Mouse (Mus musculus) limb, embryonic 11.5 days (tissue): ENCODE measurements at regions not wholly inside any gene's neighbourhood (a gene's known extent, or its start where the extent isn't known, plus 50 kb on each side); places are given as distances from the start of the nearest gene placed in this dataset.

Source experiments
- ATAC-seq: fragments of 200-750 bp; cut with Nextera tagmentation; 2 replicates; pipeline ENCODE4 v1.8.0; 2017; ENCODE audit warnings: low read depth; ENCODE audit not compliant: insufficient number of reproducible peaks, low FRiP score, low TSS enrichment
- DNase-seq: peaks from one replicate; pipeline ENCODE4 v3.0.0-alpha.2; 2015; ENCODE audit warnings: low spot score
- H3K27ac ChIP-seq: fragments of 300-500 bp; sonication (generic); replicated peaks from 2 replicates; pipeline ENCODE4 v1.5.1; 2014; ENCODE audit warnings: low read depth, mild to moderate bottlenecking, low read length
- H3K27me3 ChIP-seq: fragments of 300-500 bp; sonication (generic); 2 replicates; pipeline ENCODE4 v1.6.1; 2014; ENCODE audit warnings: mild to moderate bottlenecking, low read length, mixed read lengths; ENCODE audit not compliant: control insufficient read depth, insufficient read depth
- H3K36me3 ChIP-seq: fragments of 300-500 bp; sonication (generic); 2 replicates; pipeline ENCODE4 v1.6.1; 2014; ENCODE audit warnings: mild to moderate bottlenecking, low read length, moderate library complexity, mixed read lengths; ENCODE audit not compliant: control insufficient read depth, insufficient read depth
- H3K4me1 ChIP-seq: fragments of 300-500 bp; sonication (generic); 2 replicates; pipeline ENCODE4 v1.6.1; 2014; ENCODE audit warnings: low read length, mixed read lengths; ENCODE audit not compliant: control insufficient read depth, insufficient read depth
- H3K4me2 ChIP-seq: fragments of 300-500 bp; sonication (generic); 2 replicates; pipeline ENCODE4 v1.6.1; 2014; ENCODE audit warnings: low read depth, mild to moderate bottlenecking, moderate library complexity; ENCODE audit not compliant: severe bottlenecking
- H3K4me3 ChIP-seq: fragments of 300-500 bp; sonication (generic); 2 replicates; pipeline ENCODE4 v1.5.1; 2014; ENCODE audit warnings: low read depth, low read length
- H3K9ac ChIP-seq: fragments of 300-500 bp; sonication (generic); 2 replicates; pipeline ENCODE4 v1.6.1; 2014; ENCODE audit warnings: mild to moderate bottlenecking, low read length
- H3K9me3 ChIP-seq: fragments of 300-500 bp; sonication (generic); 2 replicates; pipeline ENCODE4 v1.6.1; 2016; ENCODE audit warnings: low read length; ENCODE audit not compliant: control insufficient read depth
- WGBS: fragments of 180-500 bp; shearing (Covaris S2); extraction: QIAGEN DNeasy Blood & Tissue Kit; methylation state at CpG from one replicate; pipeline ENCODE4 v1.1.7; 2014; 5-methylcytosine and 5-hydroxymethylcytosine counted together

DNA sequence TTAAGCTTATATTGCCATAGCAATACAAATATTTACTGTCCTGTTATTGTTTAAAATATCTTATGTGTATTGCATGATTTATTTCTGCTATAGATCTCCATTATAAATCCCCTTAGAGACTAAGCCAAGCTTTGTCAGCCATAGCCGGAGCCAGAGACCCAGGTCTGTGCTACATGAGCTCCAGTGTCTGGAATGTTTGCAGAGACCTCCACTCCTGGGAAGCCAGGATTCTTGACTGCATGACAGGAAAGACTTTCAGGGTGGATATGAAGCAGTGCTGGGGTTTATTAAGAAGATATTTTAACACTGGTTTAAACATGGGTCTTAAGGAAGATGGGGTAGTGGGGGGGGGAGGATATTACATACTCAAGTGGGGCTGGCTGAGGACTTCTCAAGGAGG lies 332.2 kb downstream of the Ankrd50 start:
- WGBS: 85% methylated on average over 1 of the region's 1 CpGs
- DNase-seq (no peak), ATAC-seq (no peak)

DNA sequence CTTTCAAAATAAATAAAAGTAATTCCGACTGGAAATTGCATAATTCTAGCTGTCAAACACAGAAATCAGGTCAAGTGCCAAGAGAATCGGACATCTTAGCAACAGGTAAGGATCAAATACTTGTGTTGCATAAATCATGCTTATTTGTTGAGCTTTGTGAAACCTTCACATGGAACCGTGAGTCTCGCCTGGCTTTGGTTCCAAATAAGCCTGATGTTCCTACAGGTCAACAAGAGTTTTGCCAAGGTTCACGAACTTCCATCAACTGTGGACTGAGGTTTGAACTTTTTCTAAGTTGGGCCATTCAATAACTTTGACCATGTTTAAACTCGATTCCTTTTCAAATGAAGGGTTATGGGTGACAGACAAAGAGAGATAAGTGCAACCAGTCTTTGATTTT lies 332.8 kb downstream of the Ankrd50 start:
- Histone ChIP-seq H3K36me3 (no peaks in the 10 kb centered on the region), H3K4me1 (no peaks in the 10 kb centered on the region), H3K27me3 (no peaks in the 10 kb centered on the region), H3K9me3 (no peaks in the 10 kb centered on the region), H3K27ac (no peak overlapping the region), H3K4me3 (no peak overlapping the region), H3K9ac (no peak overlapping the region), H3K4me2 (no peak overlapping the region)
- WGBS: 90% methylated on average over 6 of the region's 6 CpGs
- DNase-seq: no peak
- ATAC-seq: no peak

More for the DNA sequence above, 332.2 kb downstream of the Ankrd50 start:
- no peaks in the 10 kb centered on the region for H3K4me1 ChIP-seq
- H3K27me3 ChIP-seq: no peaks in the 10 kb centered on the region
- H3K4me3 ChIP-seq: no peak overlapping the region
- H3K27ac ChIP-seq: no peak overlapping the region
- H3K36me3 ChIP-seq: no peaks in the 10 kb centered on the region
- H3K4me2 ChIP-seq: no peak overlapping the region
- H3K9ac ChIP-seq: no peak overlapping the region
- H3K9me3 ChIP-seq: no peaks in the 10 kb centered on the region

DNA sequence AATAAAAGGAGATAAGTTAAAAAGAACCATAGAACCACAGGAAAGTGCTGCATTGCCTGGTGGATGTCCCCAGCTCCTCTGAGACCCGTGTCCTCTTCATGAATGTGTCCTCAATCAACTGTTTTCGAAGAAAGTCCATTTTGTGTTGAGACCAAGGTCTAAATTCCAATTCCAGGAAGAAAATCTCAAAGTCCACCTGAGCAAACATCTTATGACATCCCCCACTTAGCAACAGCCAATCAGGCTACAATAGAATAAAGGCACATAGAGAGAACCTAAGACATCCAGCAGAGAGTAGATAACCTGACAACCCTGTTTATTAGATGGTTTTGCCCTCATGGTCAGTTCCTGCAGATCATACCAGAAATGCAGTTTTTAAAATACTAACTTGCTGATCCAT lies 338.0 kb downstream of the Ankrd50 start:
- ATAC-seq (no peak), DNase-seq (no peak)
- WGBS: 96% methylated on average over 2 of the region's 2 CpGs
- Histone ChIP-seq H3K4me1 (peaks cover 3% of the 10 kb centered on the region; the same call in 1 of the 2 replicates), H3K36me3 (no peaks in the 10 kb centered on the region), H3K9ac (no peak overlapping the region), H3K27ac (no peak overlapping the region), H3K4me3 (no peak overlapping the region), H3K9me3 (no peaks in the 10 kb centered on the region), H3K27me3 (no peaks in the 10 kb centered on the region), H3K4me2 (no peak overlapping the region)

DNA sequence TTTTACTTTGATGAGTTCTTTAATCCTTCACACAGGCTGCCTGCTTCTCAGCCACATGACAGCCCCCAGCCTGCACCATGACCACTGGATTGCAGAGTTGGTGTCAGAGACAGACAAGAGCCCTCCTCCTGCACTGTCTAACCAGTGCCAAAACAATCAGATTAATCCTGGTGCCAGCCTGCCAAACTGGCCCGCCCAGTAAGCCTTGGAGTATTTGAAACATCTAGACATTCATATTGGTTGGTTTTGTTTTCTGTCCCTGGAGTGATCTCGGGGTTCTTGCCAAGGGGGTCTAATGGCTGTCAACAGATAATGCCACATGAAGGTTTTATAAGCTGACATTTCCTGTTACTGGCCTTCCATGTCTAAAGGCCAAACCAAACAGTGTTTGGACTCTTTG lies 339.2 kb downstream of the Ankrd50 start:
- Histone ChIP-seq H3K9ac (no peak overlapping the region), H3K4me2 (no peak overlapping the region), H3K36me3 (no peaks in the 10 kb centered on the region), H3K27me3 (no peaks in the 10 kb centered on the region), H3K4me3 (no peak overlapping the region), H3K4me1 (peaks cover 3% of the 10 kb centered on the region; the same call in 1 of the 2 replicates), H3K27ac (no peak overlapping the region), H3K9me3 (no peaks in the 10 kb centered on the region)
- WGBS: 64% methylated on average over 2 of the region's 2 CpGs
- no peak for ATAC-seq
- no peak for DNase-seq

DNA sequence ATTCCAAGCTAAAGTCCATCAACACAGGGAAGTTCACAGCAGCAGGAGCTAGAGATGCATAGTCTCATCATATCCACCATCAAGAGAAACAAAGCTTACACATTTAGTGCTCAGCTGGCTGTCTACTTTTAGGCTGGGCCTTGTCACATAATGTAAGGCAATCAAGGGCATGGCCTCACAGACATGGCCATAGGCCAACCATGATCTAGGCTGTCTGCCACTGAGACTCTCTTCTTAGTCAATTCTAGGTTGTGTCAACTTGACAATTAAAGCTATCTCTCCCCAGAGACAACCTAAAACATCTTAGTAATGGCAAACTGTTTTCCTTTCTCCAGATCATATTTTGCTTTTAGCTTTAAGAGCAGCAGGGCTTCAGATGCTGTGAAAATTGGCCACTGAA lies 340.0 kb downstream of the Ankrd50 start:
- DNase-seq: no peak
- no peak for ATAC-seq
- Histone ChIP-seq H3K9me3 (no peaks in the 10 kb centered on the region), H3K9ac (no peak overlapping the region), H3K36me3 (no peaks in the 10 kb centered on the region), H3K4me2 (no peak overlapping the region), H3K4me1 (peaks cover 3% of the 10 kb centered on the region; the same call in 1 of the 2 replicates), H3K27me3 (no peaks in the 10 kb centered on the region), H3K27ac (no peak overlapping the region), H3K4me3 (no peak overlapping the region)

DNA sequence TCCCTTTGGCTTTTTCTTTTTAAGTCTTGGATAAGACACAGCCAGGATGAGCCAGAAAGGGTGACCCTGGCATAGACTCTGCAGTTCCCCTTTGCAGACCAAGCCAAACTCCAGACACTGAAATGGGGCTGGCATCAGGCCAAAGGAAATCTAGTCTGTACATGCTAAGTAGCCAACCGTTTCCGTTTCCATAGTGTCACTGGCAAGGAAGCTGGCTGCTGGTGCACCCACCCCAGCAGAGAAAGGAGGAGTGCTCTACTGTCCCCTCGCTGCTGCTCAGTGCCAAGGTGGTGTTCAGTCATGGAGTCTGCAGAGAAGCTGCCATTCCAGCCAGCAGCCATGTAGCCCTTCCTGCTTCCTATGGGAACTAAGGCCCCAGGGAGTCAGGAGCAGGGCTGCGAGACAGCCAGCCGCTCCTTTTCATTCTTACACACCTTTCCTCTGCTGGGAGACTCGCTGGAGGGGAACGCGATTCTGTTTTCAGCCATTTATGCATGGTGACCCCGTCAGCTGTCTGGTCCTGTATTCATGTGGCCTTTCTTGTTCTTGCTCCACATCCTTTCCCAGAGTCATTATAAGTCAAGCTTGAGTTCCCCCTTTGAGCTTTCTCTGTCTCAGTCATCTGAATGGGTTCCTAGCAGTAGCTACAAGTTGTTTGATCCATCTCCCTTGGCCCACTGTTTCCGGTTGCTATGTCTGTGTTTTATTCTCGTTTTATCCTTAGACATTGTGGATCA lies 341.3 kb downstream of the Ankrd50 start:
- H3K9me3 ChIP-seq: no peaks in the 10 kb centered on the region
- no peak for ATAC-seq
- no peak overlapping the region for H3K9ac ChIP-seq
- H3K27me3 ChIP-seq: no peaks in the 10 kb centered on the region
- no peak overlapping the region for H3K4me2 ChIP-seq
- no peak overlapping the region for H3K27ac ChIP-seq
- DNase-seq: peak; percentile 31
- H3K36me3 ChIP-seq: no peaks in the 10 kb centered on the region
- H3K4me3 ChIP-seq: no peak overlapping the region
- peaks cover 3% of the 10 kb centered on the region; the same call in 1 of the 2 replicates for H3K4me1 ChIP-seq
- WGBS: 80% methylated on average over 11 of the region's 11 CpGs

DNA sequence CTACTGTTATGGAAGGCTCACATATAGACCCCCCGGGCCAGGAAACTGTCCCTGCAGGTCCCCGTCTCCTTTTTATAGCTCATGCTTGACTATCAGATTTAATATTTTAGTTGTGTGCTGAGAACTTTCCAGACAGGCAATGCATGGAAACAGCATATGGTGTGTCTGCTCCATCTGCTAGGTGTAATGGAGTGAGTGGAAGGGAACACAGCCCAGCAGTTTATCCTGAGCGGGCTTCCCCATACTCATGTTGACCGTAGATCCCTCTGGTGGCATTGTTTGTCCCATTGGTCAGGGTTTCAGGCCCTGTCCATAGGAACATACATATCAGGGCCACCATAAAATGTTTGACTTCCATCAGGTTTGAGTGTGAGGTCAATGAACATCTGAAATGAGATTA lies 345.3 kb downstream of the Ankrd50 start:
- H3K9me3 ChIP-seq: no peaks in the 10 kb centered on the region
- no peaks in the 10 kb centered on the region for H3K27me3 ChIP-seq
- no peak overlapping the region for H3K9ac ChIP-seq
- H3K27ac ChIP-seq: no peak overlapping the region
- H3K36me3 ChIP-seq: no peaks in the 10 kb centered on the region
- ATAC-seq: no peak
- DNase-seq: no peak
- peaks cover 3% of the 10 kb centered on the region; the same call in 1 of the 2 replicates for H3K4me1 ChIP-seq
- H3K4me2 ChIP-seq: no peak overlapping the region
- WGBS: 91% methylated on average over 4 of the region's 4 CpGs
- H3K4me3 ChIP-seq: no peak overlapping the region

DNA sequence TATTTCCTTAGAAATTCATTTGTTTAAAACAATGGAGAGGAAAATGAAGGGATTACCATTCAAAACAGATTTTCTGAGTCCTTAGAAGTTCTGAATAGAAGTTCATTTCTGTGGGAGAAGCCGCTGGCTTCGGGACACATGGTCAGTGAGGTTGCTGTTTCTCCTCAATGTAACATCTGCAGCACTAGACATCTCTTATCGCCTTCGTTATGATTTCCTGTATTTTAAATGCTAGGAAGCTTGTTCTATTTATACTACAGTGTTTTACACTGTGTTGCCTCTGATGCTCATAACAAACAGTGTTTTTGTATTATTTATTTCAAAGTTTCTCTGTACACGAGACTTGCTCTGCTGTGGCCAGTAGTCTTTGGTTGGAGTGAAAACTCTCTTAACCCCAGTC lies 346.6 kb downstream of the Ankrd50 start:
- Histone ChIP-seq H3K4me3 (no peak overlapping the region), H3K9me3 (no peaks in the 10 kb centered on the region), H3K36me3 (no peaks in the 10 kb centered on the region), H3K27me3 (no peaks in the 10 kb centered on the region), H3K4me2 (no peak overlapping the region), H3K27ac (no peak overlapping the region), H3K4me1 (no peaks in the 10 kb centered on the region; the same call in 1 of the 2 replicates), H3K9ac (no peak overlapping the region)
- ATAC-seq (no peak), DNase-seq (no peak)
- WGBS: 87% methylated on average over 5 of the region's 5 CpGs

DNA sequence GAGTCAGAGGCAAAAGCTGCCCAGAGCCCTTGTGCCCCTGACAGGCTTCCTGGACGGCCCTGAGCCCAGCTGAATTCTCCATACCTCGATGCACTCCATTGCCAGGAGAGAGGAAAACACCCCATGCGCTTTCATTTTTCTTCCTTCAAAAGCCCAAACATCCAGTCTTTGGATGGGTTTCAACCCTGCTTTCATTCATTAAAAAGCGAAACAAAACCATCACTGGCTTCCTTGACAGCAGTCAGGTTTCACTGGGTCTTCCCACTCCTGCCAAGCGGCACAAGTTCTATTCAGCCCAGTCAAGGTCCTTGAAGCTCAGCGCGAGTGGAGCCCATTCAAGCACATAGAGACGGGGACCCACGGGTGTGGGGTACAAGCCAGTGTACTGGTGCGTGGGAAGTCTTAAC lies 348.8 kb downstream of the Ankrd50 start:
- Histone ChIP-seq H3K27me3 (no peaks in the 10 kb centered on the region), H3K4me2 (no peak overlapping the region), H3K4me1 (no peaks in the 10 kb centered on the region), H3K36me3 (no peaks in the 10 kb centered on the region), H3K4me3 (no peak overlapping the region), H3K9me3 (no peaks in the 10 kb centered on the region), H3K9ac (no peak overlapping the region), H3K27ac (no peak overlapping the region)
- no peak for ATAC-seq
- WGBS: 92% methylated on average over 10 of the region's 10 CpGs
- no peak for DNase-seq
